ENCODE assay signal across 26 mouse cellular contexts in the genomic region with DNA sequence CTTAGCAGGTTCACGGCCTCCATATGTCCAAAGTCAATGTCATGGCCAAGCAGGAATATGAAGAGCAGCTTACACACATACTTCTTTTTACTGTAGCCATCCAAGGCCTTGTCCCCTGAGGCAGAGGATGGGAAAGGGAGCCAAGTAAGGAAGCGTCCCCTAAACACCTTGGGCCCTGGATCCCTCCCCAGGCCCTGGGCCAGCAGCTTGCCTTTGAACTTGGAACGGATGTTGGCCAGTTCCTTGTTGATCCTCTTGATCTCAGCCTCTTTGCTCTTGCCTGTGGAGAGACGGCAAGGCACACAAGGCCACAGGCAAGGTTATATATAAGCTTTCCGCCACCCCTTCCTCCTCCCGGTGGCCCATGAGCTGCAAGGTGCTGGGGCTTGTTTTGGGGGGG. TPM values are rescaled to one million over a fixed set of nuclear protein-coding genes. Genes with fewer than 3 reads are reported as not detected.
"Had no signal": no experiment of that assay in that cellular context is flagged by ENCODE, and none has a peak within 500 bp of the region (broad histone marks: within the 10 kb centered on the region; RNA-seq: fewer than 3 reads in every experiment).

No protein-coding gene starts in this region.

- DNase-seq: kidney, postnatal 10 days; kidney, postnatal 36 days; layer of hippocampus, adult 9-11 months; liver; lung, adult 18-20 months; lung, postnatal 10 days; lung, postnatal 36 days; retina, postnatal 1 day; right cerebral cortex, postnatal 25 days; spleen, adult 18-20 months; thymus, adult 2 months; thymus, postnatal 25 days had no signal

- H3K27ac ChIP-seq: kidney, embryonic 15.5 days; limb, embryonic 10.5 days; limb, embryonic 13.5 days; liver, embryonic 12.5 days; liver, embryonic 15.5 days; lung, embryonic 15.5 days; midbrain, embryonic 10.5 days; midbrain, embryonic 13.5 days; neural tube, embryonic 13.5 days; stomach, embryonic 15.5 days had no signal

- H3K4me3 ChIP-seq: kidney, embryonic 15.5 days; limb, embryonic 10.5 days; limb, embryonic 13.5 days; liver, embryonic 12.5 days; liver, embryonic 15.5 days; lung, embryonic 15.5 days; megakaryocyte, embryonic 14.5 days; midbrain, embryonic 10.5 days; midbrain, embryonic 13.5 days; myocyte; neural tube, embryonic 13.5 days; stomach, embryonic 15.5 days had no signal

RNA-seq across cellular contexts. Expression of gene Tsks, which starts 26.8 kb away (rescaled TPM):
- total RNA-seq: monocyte, adult 5-6 weeks; neutrophil, adult 5-6 weeks had no signal
- polyA plus RNA-seq: liver, embryonic 12.5 days; liver, embryonic 15.5 days; myocyte had no signal
